Mouse (Mus musculus) heart, embryonic 16.5 days (tissue): ENCODE measurements around the gene Dynlt1f. TPM values are rescaled to one million over a fixed set of nuclear protein-coding genes. Genes with fewer than 3 reads are reported as not detected.
"Not testable (repeated sequence)": the region's sequence is repeated elsewhere in the genome, so short reads cannot be mapped to it uniquely, and the experiment has no call there.

ENCODE experiments used
- ATAC-seq: fragments of 200-750 bp; cut with Nextera tagmentation; replicated peaks from 2 replicates; pipeline ENCODE4 v1.8.0; 2017; ENCODE audit warnings: moderate number of reproducible peaks; ENCODE audit not compliant: insufficient read depth, low FRiP score; ENCODE audit errors: extremely low read depth
- H3K27ac ChIP-seq: fragments of 300-500 bp; sonication (generic); 2 replicates; pipeline ENCODE4 v1.5.1; 2014; ENCODE audit warnings: mild to moderate bottlenecking, low read length, control low read depth, moderate library complexity
- H3K27me3 ChIP-seq: fragments of 300-500 bp; sonication (generic); 2 replicates; pipeline ENCODE4 v1.6.1; 2014; ENCODE audit warnings: low read length, mixed read lengths; ENCODE audit not compliant: control insufficient read depth, insufficient read depth
- H3K36me3 ChIP-seq: fragments of 300-500 bp; sonication (generic); 2 replicates; pipeline ENCODE4 v1.6.1; 2014; ENCODE audit not compliant: control insufficient read depth, insufficient read depth
- H3K4me1 ChIP-seq: fragments of 300-500 bp; sonication (generic); 2 replicates; pipeline ENCODE4 v1.6.1; 2014; ENCODE audit warnings: low read length, mixed read lengths; ENCODE audit not compliant: control insufficient read depth, insufficient read depth
- H3K4me2 ChIP-seq: fragments of 300-500 bp; sonication (generic); 2 replicates; pipeline ENCODE4 v1.6.1; 2014; ENCODE audit warnings: low read depth, mild to moderate bottlenecking, control low read depth, low read length
- H3K4me3 ChIP-seq: fragments of 300-500 bp; sonication (generic); 2 replicates; pipeline ENCODE4 v1.5.1; 2014; ENCODE audit warnings: mild to moderate bottlenecking, control low read depth, low read length
- H3K9ac ChIP-seq: fragments of 300-500 bp; sonication (generic); 2 replicates; pipeline ENCODE4 v1.6.1; 2014; ENCODE audit warnings: low read length, control low read depth
- H3K9me3 ChIP-seq: fragments of 300-500 bp; sonication (generic); replicated peaks from 2 replicates; pipeline ENCODE4 v1.6.1; 2016; ENCODE audit warnings: low read length; ENCODE audit not compliant: control insufficient read depth
- WGBS: fragments of 180-500 bp; shearing (Covaris S2); extraction: QIAGEN DNeasy Blood & Tissue Kit; methylation state at CpG from one replicate; pipeline ENCODE4 v1.1.7; 2014; 5-methylcytosine and 5-hydroxymethylcytosine counted together
- polyA plus RNA-seq: library from polyadenylated mRNA; unstranded; fragments of >200 nt; fragmentation: Nextera tagmentation; extraction: Ambion mirVana; gene quantifications from 2 replicates; pipeline ENCODE4 v1.2.1, GENCODE M21; 2015

Dynlt1f gene
- polyA plus RNA-seq, 1 experiment from 2014 or later = 181 TPM

- H3K4me3 ChIP-seq, H3K4me2 ChIP-seq, H3K36me3 ChIP-seq, H3K27me3 ChIP-seq, H3K4me1 ChIP-seq, H3K9me3 ChIP-seq, H3K27ac ChIP-seq, H3K9ac ChIP-seq, ATAC-seq: not testable (repeated sequence)
- 74% methylated on average over 5 of the region's 5 CpGs for WGBS
Measured at GRCm38 (mm10) chr17:6619271-6619670, 36.4 kb downstream of the Dynlt1f start.

GRCm38 (mm10) chr17:6617689-6618400, 37.9 kb downstream of the Dynlt1f start:
- H3K4me2 ChIP-seq, H3K27me3 ChIP-seq, H3K9ac ChIP-seq, H3K36me3 ChIP-seq, H3K4me3 ChIP-seq, H3K27ac ChIP-seq, H3K4me1 ChIP-seq, H3K9me3 ChIP-seq: not testable (repeated sequence)
- WGBS = 74% methylated on average over 5 of the region's 13 CpGs
- ATAC-seq = peak; percentile 28; the same call in 1 of the 2 replicates

GRCm38 (mm10) chr17:6616731-6617130, 39.0 kb downstream of the Dynlt1f start:
- not testable (repeated sequence) for H3K36me3 ChIP-seq, H3K9me3 ChIP-seq, H3K9ac ChIP-seq, H3K27ac ChIP-seq, ATAC-seq, H3K4me1 ChIP-seq, H3K4me3 ChIP-seq, H3K4me2 ChIP-seq, H3K27me3 ChIP-seq
- WGBS = 95% methylated on average over 9 of the region's 9 CpGs

GRCm38 (mm10) chr17:6614316-6614715, 41.4 kb downstream of the Dynlt1f start:
- H3K27me3 ChIP-seq, H3K9me3 ChIP-seq, H3K4me1 ChIP-seq, ATAC-seq, H3K27ac ChIP-seq, H3K4me3 ChIP-seq, H3K4me2 ChIP-seq, H3K36me3 ChIP-seq, H3K9ac ChIP-seq: not testable (repeated sequence)
- WGBS = 81% methylated on average over 5 of the region's 9 CpGs

- H3K4me2 ChIP-seq, H3K9me3 ChIP-seq, ATAC-seq, H3K4me3 ChIP-seq, H3K4me1 ChIP-seq, H3K9ac ChIP-seq, H3K27ac ChIP-seq, H3K36me3 ChIP-seq, H3K27me3 ChIP-seq: not testable (repeated sequence)
- 87% methylated on average over 11 of the region's 14 CpGs for WGBS
Measured at GRCm38 (mm10) chr17:6613524-6613923, 42.2 kb downstream of the Dynlt1f start.

GRCm38 (mm10) chr17:6605347-6605746, 50.4 kb downstream of the Dynlt1f start:
- H3K27ac ChIP-seq, H3K4me1 ChIP-seq, H3K4me2 ChIP-seq, H3K36me3 ChIP-seq, H3K9me3 ChIP-seq, H3K27me3 ChIP-seq, H3K4me3 ChIP-seq, H3K9ac ChIP-seq, ATAC-seq: not testable (repeated sequence)
- WGBS = 56% methylated on average over 1 of the region's 1 CpGs

GRCm38 (mm10) chr17:6602205-6602604, 53.5 kb downstream of the Dynlt1f start:
- not testable (repeated sequence) for H3K9ac ChIP-seq, ATAC-seq, H3K36me3 ChIP-seq, H3K27ac ChIP-seq, H3K27me3 ChIP-seq, H3K4me1 ChIP-seq, H3K9me3 ChIP-seq
- 0 out of 2 replicates have a peak overlapping the region, but pooled peaks have one; percentile 22 for H3K4me3 ChIP-seq
- 0 out of 2 replicates have a peak overlapping the region, but pooled peaks have one; percentile 30 for H3K4me2 ChIP-seq
- WGBS = 2% methylated on average over 3 of the region's 4 CpGs

GRCm38 (mm10) chr17:6601204-6601911, 54.3 kb downstream of the Dynlt1f start, which contains the start of gene Dynlt1c:
Dynlt1c (plus strand) TSS chr17:6601671.
- not testable (repeated sequence) for H3K4me1 ChIP-seq, H3K9me3 ChIP-seq, H3K36me3 ChIP-seq, H3K27me3 ChIP-seq
- Histone ChIP-seq H3K27ac (peak within 1 kb of the TSS; percentile 69; the same call in 1 of the 2 replicates), H3K4me2 (peak within 1 kb of the TSS; percentile 60), H3K4me3 (peak within 1 kb of the TSS; percentile 50), H3K9ac (peak within 1 kb of the TSS; percentile 62)
- 6% methylated on average over 25 of the region's 40 CpGs for WGBS
- ATAC-seq = peak; percentile 97

- 81% methylated on average over 5 of the region's 8 CpGs for WGBS
- H3K36me3 ChIP-seq, H3K27ac ChIP-seq: not testable (repeated sequence)
Measured at GRCm38 (mm10) chr17:6600216-6600911, 55.3 kb downstream of the Dynlt1f start.

More at GRCm38 (mm10) chr17:6600216-6600911, 55.3 kb downstream of the Dynlt1f start:
- H3K4me3 ChIP-seq, H3K9ac ChIP-seq, ATAC-seq, H3K27me3 ChIP-seq, H3K4me2 ChIP-seq, H3K9me3 ChIP-seq, H3K4me1 ChIP-seq: not testable (repeated sequence)
